Comparison of ENCODE assay signal across 9 mouse cellular contexts in the genomic region with DNA sequence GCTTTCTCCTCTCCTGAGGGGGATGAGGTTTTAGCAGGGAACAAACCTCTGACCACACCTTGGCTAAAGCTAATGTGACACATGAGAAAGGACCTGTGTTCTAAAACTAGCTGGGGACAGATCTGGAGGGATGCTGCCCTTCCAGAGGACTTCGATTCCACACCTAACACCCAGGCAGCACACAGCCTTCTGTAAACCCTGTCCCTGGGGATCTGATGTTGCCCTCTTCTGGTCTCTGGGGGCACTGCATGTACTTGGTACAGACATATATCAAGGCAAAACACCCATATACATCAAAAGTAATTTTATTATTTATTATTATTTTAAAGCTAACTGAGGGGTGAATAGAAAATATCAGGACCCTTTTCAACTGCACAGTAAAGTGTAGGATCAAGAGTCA.
DNase-seq lines count a peak whose midpoint lies in the region; ATAC-seq lines count a peak whose summit lies in the region.
"Had no signal": no experiment of that assay in that cellular context is flagged by ENCODE, and none has a peak within 500 bp of the region (broad histone marks: within the 10 kb centered on the region; RNA-seq: fewer than 3 reads in every experiment).

No protein-coding gene starts in this region.

- H3K4me1 ChIP-seq in neural tube, embryonic 11.5 days (ENCODE audit: control insufficient read depth, insufficient read depth, low read length), result no peaks in the 10 kb centered on the region

- no peak overlapping the region for H3K9ac ChIP-seq in neural tube, embryonic 11.5 days (ENCODE audit: low read length)

- no peak overlapping the region for H3K4me3 ChIP-seq in neural tube, embryonic 11.5 days (ENCODE audit: low read depth, low read length)
- H3K4me3 ChIP-seq: megakaryocyte, embryonic 14.5 days had no signal

- H3K27me3 ChIP-seq in neural tube, embryonic 11.5 days (ENCODE audit: control insufficient read depth, insufficient read depth, low read length), result no peaks in the 10 kb centered on the region

- DNase-seq in cerebellum, postnatal 14 days, result peak; percentile 23 to 48
- no peak for DNase-seq in cerebellum, adult 11-12 months
- DNase-seq in ovary, postnatal 36 days (ENCODE audit: low spot score), result peak; percentile 39
- no peak for DNase-seq in ovary, postnatal 10 days (ENCODE audit: low spot score)
- peak; percentile 24 for DNase-seq in c-Kit-positive CD71-negative TER-119-negative erythroid progenitor cells, embryonic 14.5 days (ENCODE audit: low read depth)
- DNase-seq in kidney, postnatal 14 days, result peak; percentile 25
- DNase-seq in neural tube, embryonic 11.5 days (ENCODE audit: low spot score), result peak; percentile 38

- no peaks in the 10 kb centered on the region for H3K36me3 ChIP-seq in neural tube, embryonic 11.5 days (ENCODE audit: control insufficient read depth, insufficient read depth, low read length)

- no peaks in the 10 kb centered on the region for H3K9me3 ChIP-seq in neural tube, embryonic 11.5 days (ENCODE audit: control insufficient read depth, low read length)
- H3K9me3 ChIP-seq: megakaryocyte, embryonic 14.5 days had no signal

- no peak overlapping the region for H3K27ac ChIP-seq in neural tube, embryonic 11.5 days (ENCODE audit: low read depth, low read length)

- WGBS in neural tube, embryonic 11.5 days, result 64% methylated on average over 1 of the region's 1 CpGs

- H3K4me2 ChIP-seq in neural tube, embryonic 11.5 days (ENCODE audit: low read depth), result no peak overlapping the region

- ATAC-seq in neural tube, embryonic 11.5 days (ENCODE audit: insufficient read depth, low FRiP score, low TSS enrichment), result no peak
- ATAC-seq in erythroblast, adult 5-6 weeks (replicated peaks; ENCODE audit: low FRiP score, poor library complexity, severe bottlenecking), result no peak

Comparison
In these comparisons a context has a peak if more than half of its experiments do, and no peak if none do; other contexts are left out.
1. DNase-seq: peak in cerebellum, postnatal 14 days (2 of 2), ovary, postnatal 36 days (single experiment), c-Kit-positive CD71-negative TER-119-negative erythroid progenitor cells, embryonic 14.5 days (single experiment), kidney, postnatal 14 days (single experiment) and neural tube, embryonic 11.5 days (single experiment); none in cerebellum, adult 11-12 months (single experiment) and ovary, postnatal 10 days (single experiment).